Mouse (Mus musculus) lung, adult 2 months (tissue): Measurements from ENCODE around the gene Ptgs2.

Experiments
- CTCF ChIP-seq: fragments of 200-500 bp; IDR thresholded peaks from 2 replicates; pipeline ENCODE4 v1.5.1; 2011; ENCODE audit warnings: mild to moderate bottlenecking, low read length, control low read depth; ENCODE audit not compliant: insufficient read depth
- POLR2A ChIP-seq: fragments of 200-500 bp; IDR thresholded peaks from 2 replicates; pipeline ENCODE4 v1.6.1; 2011; ENCODE audit warnings: low read depth, mild to moderate bottlenecking, control low read depth, low read length, borderline replicate concordance; ENCODE audit errors: extremely low read depth

- no peak for TF ChIP-seq POLR2A
- TF ChIP-seq CTCF: no peak
Observed at GRCm38 (mm10) chr1:150050256-150050655, 49.6 kb upstream of the Ptgs2 start.
